In the genomic region with DNA sequence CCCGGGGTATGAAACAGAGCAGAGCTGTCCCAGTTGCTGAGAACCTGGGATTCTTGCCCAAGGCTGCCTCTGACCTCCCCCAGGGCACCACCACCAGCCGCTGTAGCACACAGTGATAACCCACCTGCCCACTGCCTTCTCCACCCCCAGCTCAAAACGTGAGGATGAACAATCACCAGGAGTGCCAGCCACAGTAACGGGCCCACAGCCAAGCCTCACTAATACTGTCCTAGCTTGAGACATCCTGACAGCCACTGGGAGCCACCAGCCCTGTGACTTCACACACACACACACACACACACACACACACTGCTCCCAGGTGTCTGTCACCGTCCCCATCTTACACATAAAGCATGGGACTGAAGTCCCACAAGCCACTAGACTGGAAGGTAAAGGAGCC, we compare ENCODE assay signal across 12 mouse cellular contexts. TPM values are rescaled to one million over a fixed set of nuclear protein-coding genes. Genes with fewer than 3 reads are reported as not detected.
A peak's percentile ranks its signal among the peaks of the same experiment; 100 is the strongest.
DNase-seq lines count a peak whose midpoint lies in the region; ATAC-seq lines count a peak whose summit lies in the region.
"Had no signal": no experiment of that assay in that cellular context is flagged by ENCODE, and none has a peak within 500 bp of the region (broad histone marks: within the 10 kb centered on the region; RNA-seq: fewer than 3 reads in every experiment).

No protein-coding gene starts in this region.

- H3K27me3 ChIP-seq in lung, embryonic 15.5 days = no peaks in the 10 kb centered on the region
- no peaks in the 10 kb centered on the region for H3K27me3 ChIP-seq in hindbrain, embryonic 11.5 days (ENCODE audit: control insufficient read depth, insufficient read depth, low read length)
- no peaks in the 10 kb centered on the region for H3K27me3 ChIP-seq in midbrain, embryonic 16.5 days (ENCODE audit: control insufficient read depth, insufficient read depth, low read depth, low read length)

- no peak for ATAC-seq in cerebellum, adult (ENCODE audit: insufficient number of reproducible peaks, low FRiP score, low TSS enrichment)
- no peak for ATAC-seq in lung, embryonic 15.5 days (ENCODE audit: borderline replicate concordance, extremely low read depth, low FRiP score, low TSS enrichment)
- no peak for ATAC-seq in hindbrain, embryonic 11.5 days (ENCODE audit: low FRiP score)
- ATAC-seq in midbrain, embryonic 16.5 days = no peak
- no peak for ATAC-seq in megakaryocyte-erythroid progenitor cell, adult 5-6 weeks (replicated peaks; ENCODE audit: low FRiP score, low TSS enrichment, poor library complexity, severe bottlenecking)

- peaks cover 14% of the 10 kb centered on the region for H3K36me3 ChIP-seq in lung, embryonic 15.5 days
- H3K36me3 ChIP-seq in hindbrain, embryonic 11.5 days (ENCODE audit: control insufficient read depth, insufficient read depth, low read length) = peaks cover 4% of the 10 kb centered on the region; the same call in 1 of the 2 replicates
- H3K36me3 ChIP-seq in midbrain, embryonic 16.5 days (ENCODE audit: control insufficient read depth, insufficient read depth, low read length) = peaks cover 14% of the 10 kb centered on the region

- WGBS in lung, embryonic 15.5 days = 47% methylated on average over 5 of the region's 5 CpGs
- WGBS in hindbrain, embryonic 11.5 days = 69% methylated on average over 5 of the region's 5 CpGs
- 65% methylated on average over 5 of the region's 5 CpGs for WGBS in midbrain, embryonic 16.5 days

- no peak overlapping the region for H3K4me2 ChIP-seq in lung, embryonic 15.5 days
- no peak overlapping the region for H3K4me2 ChIP-seq in hindbrain, embryonic 11.5 days (replicated peaks; ENCODE audit: low read depth, low read length)
- H3K4me2 ChIP-seq in midbrain, embryonic 16.5 days (ENCODE audit: low read length) = no peak overlapping the region

- H3K4me3 ChIP-seq in lung, embryonic 15.5 days = no peak overlapping the region
- H3K4me3 ChIP-seq in hindbrain, embryonic 11.5 days (ENCODE audit: low read depth, low read length) = no peak overlapping the region
- H3K4me3 ChIP-seq in midbrain, embryonic 16.5 days (ENCODE audit: low read depth, low read length) = no peak overlapping the region

- peak; percentile 52 to 61 for DNase-seq in cerebellum, postnatal 14 days
- DNase-seq in lung, postnatal 10 days = no peak
- no peak for DNase-seq in hindbrain, embryonic 11.5 days (ENCODE audit: low spot score)
- no peak for DNase-seq in adrenal gland, adult (ENCODE audit: inconsistent age in 2 of 2, low spot score in 1 of 2)
- DNase-seq: adrenal gland, postnatal 10 days; heart, postnatal 10 days had no signal

- no peaks in the 10 kb centered on the region for H3K9me3 ChIP-seq in lung, embryonic 15.5 days
- no peaks in the 10 kb centered on the region for H3K9me3 ChIP-seq in hindbrain, embryonic 11.5 days (ENCODE audit: control insufficient read depth, low read length)
- H3K9me3 ChIP-seq in midbrain, embryonic 16.5 days (replicated peaks; ENCODE audit: control insufficient read depth, low read length, poor library complexity, severe bottlenecking) = no peaks in the 10 kb centered on the region; the same call in 1 of the 2 replicates

- peak overlapping the region; percentile 95 for H3K27ac ChIP-seq in lung, embryonic 15.5 days
- peak overlapping the region; percentile 54 for H3K27ac ChIP-seq in hindbrain, embryonic 11.5 days (ENCODE audit: low read depth, low read length)
- H3K27ac ChIP-seq in midbrain, embryonic 16.5 days (ENCODE audit: low read length) = peak overlapping the region; percentile 0; the same call in 1 of the 2 replicates

- H3K4me1 ChIP-seq in lung, embryonic 15.5 days = peaks cover 50% of the 10 kb centered on the region
- no peaks in the 10 kb centered on the region for H3K4me1 ChIP-seq in hindbrain, embryonic 11.5 days (replicated peaks; ENCODE audit: control insufficient read depth, insufficient read depth, low read length)
- no peaks in the 10 kb centered on the region for H3K4me1 ChIP-seq in midbrain, embryonic 16.5 days (ENCODE audit: control insufficient read depth, insufficient read depth, low read length)

- H3K9ac ChIP-seq in lung, embryonic 15.5 days = no peak overlapping the region
- H3K9ac ChIP-seq in hindbrain, embryonic 11.5 days (ENCODE audit: low read depth, low read length) = no peak overlapping the region
- no peak overlapping the region for H3K9ac ChIP-seq in midbrain, embryonic 16.5 days (ENCODE audit: low read depth, low read length)

RNA-seq across cellular contexts. Expression of gene Src, which starts 22.9 kb away (rescaled TPM):
- 24.0 and 24.8 TPM in 2 replicates for polyA plus RNA-seq in lung, embryonic 15.5 days (2015; fragmentation: Nextera tagmentation; extraction: Ambion mirVana)
- 13.0 and 14.4 TPM in 2 replicates for polyA plus RNA-seq in hindbrain, embryonic 11.5 days (2014; fragmentation: Nextera tagmentation; extraction: Ambion mirVana)
- 32.5 and 33.2 TPM in 2 replicates for polyA plus RNA-seq in midbrain, embryonic 16.5 days (2015; fragmentation: Nextera tagmentation; extraction: Ambion mirVana)
- 0.42 TPM in 1 of 2 replicates, not detected in the other for total RNA-seq in megakaryocyte-erythroid progenitor cell, adult 5-6 weeks (2014; fragmentation: Nextera tagmentation)
- total RNA-seq in megakaryocyte-erythroid progenitor cell, adult 5-6 weeks (2017) = 0.75 and 1.3 TPM in 2 replicates

RNA-seq across cellular contexts. Expression of gene Manbal, which starts 28.0 kb away (rescaled TPM):
- polyA plus RNA-seq in lung, embryonic 15.5 days (2015; fragmentation: Nextera tagmentation; extraction: Ambion mirVana) = 83.9 and 89.4 TPM in 2 replicates
- 36.2 and 37.2 TPM in 2 replicates for polyA plus RNA-seq in hindbrain, embryonic 11.5 days (2014; fragmentation: Nextera tagmentation; extraction: Ambion mirVana)
- polyA plus RNA-seq in midbrain, embryonic 16.5 days (2015; fragmentation: Nextera tagmentation; extraction: Ambion mirVana) = 94.6 and 111 TPM in 2 replicates
- total RNA-seq in megakaryocyte-erythroid progenitor cell, adult 5-6 weeks (2014; fragmentation: Nextera tagmentation) = 27.2 and 33.9 TPM in 2 replicates
- total RNA-seq in megakaryocyte-erythroid progenitor cell, adult 5-6 weeks (2017) = 8.6 and 17.3 TPM in 2 replicates

RNA-seq across cellular contexts. Expression of gene Ghrh, which starts 48.1 kb away (rescaled TPM):
- polyA plus RNA-seq in lung, embryonic 15.5 days (2015; fragmentation: Nextera tagmentation; extraction: Ambion mirVana) = not detected in 2 replicates
- 1.0 TPM in 2 replicates for polyA plus RNA-seq in hindbrain, embryonic 11.5 days (2014; fragmentation: Nextera tagmentation; extraction: Ambion mirVana)
- 2.6 and 2.7 TPM in 2 replicates for polyA plus RNA-seq in midbrain, embryonic 16.5 days (2015; fragmentation: Nextera tagmentation; extraction: Ambion mirVana)
- not detected in 2 replicates for total RNA-seq in megakaryocyte-erythroid progenitor cell, adult 5-6 weeks (2014; fragmentation: Nextera tagmentation)
- not detected in 2 replicates for total RNA-seq in megakaryocyte-erythroid progenitor cell, adult 5-6 weeks (2017)
- total RNA-seq: adrenal gland, postnatal 10 days; heart, postnatal 10 days; layer of hippocampus, adult 18-20 months; megakaryocyte, adult 5-6 weeks had no signal

Comparison
In these comparisons a context has a peak if more than half of its experiments do, and no peak if none do; other contexts are left out.
1. DNase-seq: peak in cerebellum, postnatal 14 days (2 of 2); none in lung, postnatal 10 days (single experiment), hindbrain, embryonic 11.5 days (single experiment) and adrenal gland, adult (0 of 2).
2. H3K27ac ChIP-seq: peak in every context shown above with its lines; median percentile 95 in lung, embryonic 15.5 days; 54 in hindbrain, embryonic 11.5 days; 0 in midbrain, embryonic 16.5 days.